Mouse (Mus musculus) thymus, postnatal 10 days (tissue): Measurements from ENCODE around the gene Gm17509.

Source experiments
- DNase-seq, 2 experiments: peaks; one replicate each; pipeline ENCODE4 v3.0.0; 2021; ENCODE audit warnings: low spot score in 2 of 2

Gm17509 gene

GRCm38 (mm10) chr13:117220501-117221321, at the start of gene Gm17509:
TSS of gene Gm17509 (minus strand) at chr13:117221075.
- peak; percentile 74 to 76 for DNase-seq

GRCm38 (mm10) chr13:117267963-117268362, 47.1 kb upstream of the Gm17509 start:
- DNase-seq = no peak

- no peak for DNase-seq
Measured at GRCm38 (mm10) chr13:117266156-117266555, 45.3 kb upstream of the Gm17509 start.

- DNase-seq = no peak
Measured at GRCm38 (mm10) chr13:117260704-117261103, 39.8 kb upstream of the Gm17509 start.

- no peak for DNase-seq
Measured at GRCm38 (mm10) chr13:117242621-117243020, 21.7 kb upstream of the Gm17509 start.

GRCm38 (mm10) chr13:117242063-117242462, 21.2 kb upstream of the Gm17509 start:
- no peak for DNase-seq

- DNase-seq = no peak
Measured at GRCm38 (mm10) chr13:117237111-117237510, 16.2 kb upstream of the Gm17509 start.

- DNase-seq = no peak
Measured at GRCm38 (mm10) chr13:117235530-117236212, 14.8 kb upstream of the Gm17509 start.

- DNase-seq = no peak
Measured at GRCm38 (mm10) chr13:117234486-117234885, 13.6 kb upstream of the Gm17509 start.

GRCm38 (mm10) chr13:117233808-117234207, 12.9 kb upstream of the Gm17509 start:
- DNase-seq = no peak

GRCm38 (mm10) chr13:117230371-117231110, 9.7 kb upstream of the Gm17509 start:
- no peak for DNase-seq

- no peak for DNase-seq
Measured at GRCm38 (mm10) chr13:117225561-117225960, 4.7 kb upstream of the Gm17509 start.

- DNase-seq = no peak
Measured at GRCm38 (mm10) chr13:117224901-117225300, 4.0 kb upstream of the Gm17509 start.

- DNase-seq = no peak
Measured at GRCm38 (mm10) chr13:117223125-117223524, 2.2 kb upstream of the Gm17509 start.

- DNase-seq = no peak
Measured at GRCm38 (mm10) chr13:117219871-117220500, 889 bp downstream of the Gm17509 start.

GRCm38 (mm10) chr13:117218092-117218491, 2.8 kb downstream of the Gm17509 start:
- peak; percentile 46 to 60 for DNase-seq

- DNase-seq = no peak
Measured at GRCm38 (mm10) chr13:117217621-117218020, 3.3 kb downstream of the Gm17509 start.

GRCm38 (mm10) chr13:117216752-117217363, 4.0 kb downstream of the Gm17509 start:
- no peak for DNase-seq

GRCm38 (mm10) chr13:117216126-117216525, 4.7 kb downstream of the Gm17509 start:
- DNase-seq = peak; percentile 74 to 81

- no peak for DNase-seq
Measured at GRCm38 (mm10) chr13:117215481-117215880, 5.4 kb downstream of the Gm17509 start.

GRCm38 (mm10) chr13:117211386-117211875, 9.4 kb downstream of the Gm17509 start:
- DNase-seq = peak in 1 of 2 experiments; percentile 44
